Mouse (Mus musculus) heart, postnatal 10 days (tissue): ENCODE results near the gene Gck. TPM values are rescaled to one million over a fixed set of nuclear protein-coding genes. Genes with fewer than 3 reads are reported as not detected.
A peak's percentile ranks its signal among the peaks of the same experiment; 100 is the strongest.
"Not testable (repeated sequence)": the region's sequence is repeated elsewhere in the genome, so short reads cannot be mapped to it uniquely, and the experiment has no call there.

Experiments
- DNase-seq, 2 experiments: peaks; one replicate each; pipeline ENCODE4 v3.0.0; 2021
- intact Hi-C: fragments of 180-260 bp; cut with DNase I; formaldehyde crosslinking; loops from one replicate; pipeline ENCODE4 v1.15.1; 2025
- total RNA-seq, 2 experiments: library from RNA; stranded (reverse); gene quantifications; 2 replicates each; pipeline ENCODE4 v1.2.3; 2021

Gck gene
- total RNA-seq, 2 experiments from 2014 or later: 0.40 to 1.5 TPM

- intact Hi-C loops: no loop called here
- no peak for DNase-seq
Measured at GRCm38 (mm10) chr11:5913936-5914335, 35.9 kb downstream of the Gck start.

DNA sequence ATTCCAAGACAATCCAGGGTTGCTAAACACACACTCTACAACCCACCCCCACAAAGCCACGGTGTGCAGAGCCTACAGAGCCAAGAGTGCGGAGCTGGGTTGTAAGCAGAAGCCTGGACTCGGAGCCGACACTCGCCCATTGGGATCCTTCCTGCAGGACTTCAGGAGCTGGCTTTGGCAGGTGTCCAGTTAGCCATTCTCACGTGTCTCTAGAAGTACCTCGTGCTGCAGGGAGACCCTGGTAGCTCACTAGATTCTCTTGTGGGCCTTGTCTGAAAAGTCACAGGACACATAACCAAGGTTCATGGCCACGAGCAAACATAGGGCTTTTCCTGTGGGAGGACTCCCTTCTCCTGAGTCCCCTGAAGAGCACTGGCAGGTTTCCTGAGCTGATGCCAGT is 36.6 kb downstream of the Gck start:
- no peak for DNase-seq
- intact Hi-C loops: no loop called here

DNA sequence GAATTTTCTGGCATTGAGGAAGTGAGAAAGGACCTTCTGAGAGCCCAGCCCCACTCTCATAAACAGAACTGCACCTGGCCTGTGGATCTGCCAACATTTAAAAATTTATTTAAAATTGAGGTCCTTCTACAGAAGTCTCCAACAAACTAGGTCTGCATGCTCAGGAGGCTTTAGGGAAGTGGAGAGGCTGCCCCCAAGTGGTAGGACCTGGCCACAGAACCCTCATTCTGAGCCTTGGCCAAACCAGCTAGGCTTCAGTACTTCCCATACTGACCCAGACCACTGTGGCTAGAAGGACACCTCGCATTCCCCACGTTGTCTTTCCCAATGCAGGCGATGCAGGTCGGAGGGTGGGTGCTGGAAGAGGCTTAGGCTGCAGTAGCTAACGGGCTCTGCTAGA is 37.2 kb downstream of the Gck start:
- intact Hi-C loops: no loop called here
- DNase-seq: peak; percentile 81 to 82

DNA sequence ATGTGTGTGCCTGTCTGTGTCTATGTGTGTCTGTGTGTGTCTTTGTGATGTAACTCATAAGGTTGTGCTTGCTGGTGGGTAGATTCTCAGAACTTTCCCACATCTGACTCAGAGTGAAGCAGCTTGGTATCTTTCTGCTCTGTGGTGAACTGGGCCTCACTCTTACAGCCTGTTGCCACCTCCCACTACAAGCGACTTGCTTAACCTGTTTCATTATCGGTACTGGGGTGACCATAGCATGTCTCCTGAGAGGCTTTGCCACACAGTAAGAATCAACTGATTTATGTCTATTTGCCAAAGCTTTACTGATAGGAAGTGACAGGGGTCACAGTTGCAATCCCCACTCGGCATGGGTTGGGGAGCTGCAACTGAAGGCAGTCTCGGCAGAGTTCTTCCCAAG is 41.2 kb downstream of the Gck start:
- intact Hi-C loops: no loop called here
- no peak for DNase-seq

- DNase-seq: no peak
- intact Hi-C loops: no loop called here
Measured at GRCm38 (mm10) chr11:5907096-5907495, 42.8 kb downstream of the Gck start.

GRCm38 (mm10) chr11:5905778-5906518 is 43.9 kb downstream of the Gck start:
- no peak for DNase-seq
- intact Hi-C loops: no loop called here

GRCm38 (mm10) chr11:5904871-5905270 is 45.0 kb downstream of the Gck start:
- intact Hi-C loops: no loop called here
- no peak for DNase-seq

DNA sequence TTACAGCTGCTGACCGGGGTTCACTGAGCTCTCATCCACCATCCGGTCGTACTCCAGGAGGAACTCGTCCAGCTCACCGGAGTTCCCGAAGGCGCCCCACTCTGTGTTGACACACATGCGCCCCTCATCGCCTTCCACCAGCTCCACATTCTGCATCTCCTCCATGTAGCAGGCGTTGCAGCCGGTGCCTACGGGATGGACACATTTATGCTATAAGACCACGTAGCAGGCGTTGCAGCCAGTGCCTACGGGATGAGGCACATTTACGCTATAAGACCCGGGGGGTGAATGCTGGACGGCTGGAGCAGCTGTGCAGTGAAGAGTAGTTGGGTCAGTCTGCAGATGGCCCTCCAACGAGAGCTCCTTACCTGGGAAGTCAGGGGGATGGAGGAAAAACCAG is 45.5 kb downstream of the Gck start:
- DNase-seq: no peak
- intact Hi-C loops: no loop called here

DNA sequence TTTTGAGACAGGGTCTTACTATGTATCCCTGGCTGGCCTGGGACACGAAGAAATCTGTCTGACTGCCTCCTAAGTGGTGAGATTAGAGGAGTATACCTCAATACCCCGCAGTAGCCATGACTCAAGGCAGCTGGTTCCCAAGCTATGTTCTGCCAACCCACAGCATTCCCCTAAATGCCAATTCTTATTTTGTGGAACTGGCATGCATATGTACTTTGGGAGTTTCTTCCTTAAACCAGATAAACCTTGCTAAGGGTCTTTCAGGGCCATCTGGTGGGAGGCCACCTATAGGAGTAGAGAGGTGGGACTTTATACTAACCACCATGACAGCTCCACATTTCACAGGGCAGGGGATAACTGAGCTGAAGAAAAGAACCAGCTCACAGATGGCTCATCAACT is 46.0 kb downstream of the Gck start:
- DNase-seq: no peak
- intact Hi-C loops: no loop called here

DNA sequence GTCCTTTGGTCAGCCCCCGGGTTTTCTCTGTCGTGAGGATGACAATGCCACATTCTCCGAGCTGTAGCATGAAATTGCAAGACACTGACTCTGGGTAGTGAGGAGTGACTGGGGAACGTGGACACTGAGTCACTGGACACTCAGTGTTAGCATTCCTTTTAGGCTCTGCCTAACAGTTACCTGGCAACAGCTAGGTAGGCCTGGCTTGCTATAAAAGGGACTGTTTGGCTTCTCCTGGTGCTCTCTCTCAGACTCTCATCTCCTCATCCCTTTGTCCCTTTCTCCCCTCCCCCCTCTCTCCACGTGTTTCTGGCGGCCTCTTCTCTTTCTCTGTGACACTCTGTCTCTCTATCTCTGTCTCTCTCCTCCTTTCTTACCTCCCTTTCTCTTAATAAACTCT is 47.5 kb downstream of the Gck start:
- intact Hi-C loops: no loop called here
- no peak for DNase-seq

- peak in 1 of 2 experiments; percentile 58 for DNase-seq
- intact Hi-C loops: no loop called here
Measured at GRCm38 (mm10) chr11:5901950-5902349, 47.9 kb downstream of the Gck start.

- no peak for DNase-seq
- intact Hi-C loops: no loop called here
Measured at GRCm38 (mm10) chr11:5901320-5901719, 48.6 kb downstream of the Gck start.

DNA sequence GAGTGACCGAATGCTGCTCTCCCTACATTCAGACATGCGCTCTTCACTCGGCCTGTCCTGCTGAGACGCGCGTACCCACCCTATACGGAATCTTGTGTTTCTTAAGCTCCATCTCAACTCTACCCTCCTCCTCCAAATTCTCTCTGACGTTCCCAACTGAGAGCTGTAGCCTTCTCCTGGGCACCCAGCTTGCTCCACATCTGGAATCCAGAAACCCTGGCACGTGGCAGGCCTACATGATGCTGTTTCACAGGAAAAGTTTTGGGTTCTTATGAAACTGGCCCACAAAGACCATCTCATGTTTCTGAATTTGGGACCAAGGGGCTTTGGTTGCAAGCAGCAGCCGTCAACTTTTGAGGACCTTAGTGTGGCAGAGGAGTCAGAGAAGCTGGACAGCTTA is 50.6 kb downstream of the Gck start:
- DNase-seq: peak in 1 of 2 experiments; percentile 48
- intact Hi-C loops: no loop called here

DNA sequence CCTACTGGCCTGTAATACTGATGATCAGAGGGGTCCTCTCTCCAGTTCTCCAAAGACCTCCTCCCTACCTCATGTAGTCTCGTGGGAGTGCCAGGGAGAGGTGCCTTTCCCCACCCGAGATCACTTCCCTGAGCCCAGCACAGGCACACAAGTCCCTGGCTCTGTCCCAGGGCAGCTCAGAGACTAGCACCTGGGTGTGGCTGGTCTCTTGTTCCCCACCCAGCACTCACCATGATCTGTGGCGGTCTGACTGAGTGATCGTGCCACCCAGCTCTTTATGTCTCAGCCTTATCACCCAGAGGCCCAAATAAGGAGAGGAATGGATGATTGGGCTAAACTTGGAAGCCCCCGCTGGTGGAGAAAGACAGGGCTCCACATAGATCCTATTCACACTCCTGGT is 51.4 kb downstream of the Gck start, which contains the start of gene Myl7:
Myl7 (minus strand) TSS at position 252 of the 400 bp plus-strand sequence.
- intact Hi-C loops: no loop called here
- DNase-seq: no peak

GRCm38 (mm10) chr11:5897839-5898238 is 52.0 kb downstream of the Gck start:
- intact Hi-C loops: no loop called here
- no peak for DNase-seq

DNA sequence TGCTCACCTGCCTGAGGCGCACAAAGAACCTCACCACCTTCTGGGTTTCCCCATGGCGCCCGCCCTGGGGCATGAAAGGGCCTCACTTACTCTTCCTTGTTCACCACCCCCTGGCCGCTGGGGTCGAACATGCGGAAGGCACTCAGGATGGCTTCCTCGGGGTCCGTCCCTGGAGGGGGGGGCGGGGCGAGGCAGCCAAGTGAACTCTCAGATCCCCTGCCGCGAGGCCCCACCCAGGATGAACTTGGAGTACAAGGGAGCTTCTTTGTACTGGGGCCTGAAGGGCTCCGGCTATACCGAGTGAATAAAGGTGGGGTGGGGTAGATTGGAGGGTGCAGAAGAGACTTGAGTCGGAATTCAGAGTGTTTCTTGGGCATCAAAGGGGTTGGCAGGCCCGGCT is 52.7 kb downstream of the Gck start:
- no peak for DNase-seq
- intact Hi-C loops: no loop called here

DNA sequence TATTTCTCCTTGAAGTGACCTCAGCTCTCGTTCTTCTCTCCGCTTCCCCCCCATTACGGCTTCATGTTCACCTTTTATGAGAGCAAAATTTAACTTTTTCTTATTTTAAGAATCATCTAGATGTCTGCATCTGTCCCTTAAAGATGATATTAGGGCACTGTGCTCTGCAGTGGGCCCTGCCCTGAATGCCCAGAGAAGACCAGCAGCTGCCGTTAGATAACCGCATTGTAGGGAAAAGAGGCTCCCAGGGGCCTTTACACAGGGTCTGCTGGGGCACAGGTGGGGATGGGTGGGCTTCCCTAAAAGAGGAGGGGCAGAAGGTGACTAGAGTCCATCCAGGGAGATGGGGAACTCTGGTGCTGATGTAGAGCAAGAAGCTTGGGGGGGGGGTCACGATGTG is 56.1 kb downstream of the Gck start:
- intact Hi-C loops: no loop called here
- DNase-seq: no peak

GRCm38 (mm10) chr11:5892810-5893368 is 57.0 kb downstream of the Gck start:
- no peak for DNase-seq
- intact Hi-C loops: no loop called here

DNA sequence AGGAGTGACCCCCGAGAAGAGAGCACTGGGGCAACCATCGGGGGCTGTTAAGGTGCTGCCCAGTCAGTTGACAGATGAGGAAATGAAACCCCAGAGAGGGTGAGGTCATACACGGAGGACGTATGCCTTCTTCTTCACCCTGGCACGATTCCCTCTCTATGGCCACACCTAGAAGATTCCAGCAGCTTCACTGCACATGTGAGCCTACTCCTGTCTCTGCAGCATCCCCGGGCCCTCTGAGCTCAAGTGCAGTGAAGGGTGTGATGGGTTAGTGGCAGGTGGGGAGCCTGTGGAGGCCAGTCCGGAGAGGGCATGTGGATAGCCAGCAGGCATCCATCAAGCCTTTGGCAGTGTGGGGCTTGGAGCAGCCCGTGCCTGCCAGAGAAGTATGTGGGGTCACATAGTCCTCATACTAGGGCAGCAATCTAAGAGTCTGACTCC is 57.7 kb downstream of the Gck start:
- intact Hi-C loops: no loop called here
- DNase-seq: peak; percentile 53 to 55

- intact Hi-C loops: loop anchor here (5.0 kb wide), 4 partner anchors 36 to 401 kb away; partner anchors contain the start of gene Dbnl
- DNase-seq: not testable (repeated sequence)
Measured at GRCm38 (mm10) chr11:5888563-5888962, 61.3 kb downstream of the Gck start.

GRCm38 (mm10) chr11:5887250-5887649 is 62.6 kb downstream of the Gck start:
- intact Hi-C loops: loop anchor here (5.0 kb wide), 4 partner anchors 35 to 400 kb away; partner anchors contain the start of gene Dbnl
- no peak for DNase-seq

DNA sequence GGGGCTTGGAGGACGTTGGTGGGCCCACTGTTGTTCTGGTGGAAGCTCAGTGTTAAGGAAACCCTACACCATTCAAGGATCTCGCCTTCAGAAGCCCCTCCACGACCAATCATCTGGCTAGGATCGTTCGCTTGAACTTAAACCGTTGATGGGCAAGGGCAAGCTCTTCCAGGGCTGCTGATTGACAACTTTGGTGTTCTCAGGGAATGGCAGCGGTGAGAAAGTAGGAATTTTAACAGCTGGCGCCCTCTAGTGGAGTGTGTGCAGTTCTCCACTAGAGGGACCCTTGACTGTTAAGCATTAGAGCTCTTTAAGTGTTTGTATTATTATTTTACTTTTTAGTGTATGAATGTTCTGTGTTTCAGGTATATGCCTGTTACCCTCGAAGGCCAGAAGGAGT is 63.7 kb downstream of the Gck start:
- DNase-seq: peak; percentile 73 to 88
- intact Hi-C loops: loop anchor here (5.0 kb wide), 4 partner anchors 34 to 399 kb away; partner anchors contain the start of gene Dbnl
